22 mouse cellular contexts compared by ENCODE assay signal in the genomic region with DNA sequence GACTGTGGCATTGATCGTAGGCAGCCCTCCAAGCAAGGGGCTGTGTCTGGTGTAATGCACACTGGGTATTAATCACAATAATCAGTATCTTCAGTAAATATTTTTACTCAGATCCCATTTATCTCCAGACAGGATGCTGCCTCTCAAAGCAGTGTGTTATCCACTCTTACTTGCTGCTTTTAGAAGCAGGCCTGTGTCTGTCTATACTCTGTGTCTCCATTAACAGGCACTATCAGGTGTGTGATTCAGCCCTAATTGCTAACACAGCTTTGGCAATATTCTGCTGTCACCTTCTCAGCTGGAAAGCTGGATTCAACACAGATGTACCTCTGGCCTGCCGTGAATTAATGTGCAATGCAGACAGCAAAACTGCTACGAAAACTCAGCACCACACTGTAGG.
DNase-seq lines count a peak whose midpoint lies in the region; ATAC-seq and TF ChIP-seq lines count a peak whose summit lies in the region.
"Had no signal": no experiment of that assay in that cellular context is flagged by ENCODE, and none has a peak within 500 bp of the region (broad histone marks: within the 10 kb centered on the region; RNA-seq: fewer than 3 reads in every experiment).

No protein-coding gene starts in this region.

- no peak overlapping the region for H3K27ac ChIP-seq in heart, embryonic 12.5 days (ENCODE audit: poor library complexity, severe bottlenecking)
- H3K27ac ChIP-seq in hindbrain, postnatal 0 days = no peak overlapping the region
- H3K27ac ChIP-seq in hindbrain, embryonic 10.5 days = no peak overlapping the region
- H3K27ac ChIP-seq in midbrain, postnatal 0 days (ENCODE audit: low read depth, low read length) = no peak overlapping the region
- no peak overlapping the region for H3K27ac ChIP-seq in midbrain, embryonic 13.5 days
- H3K27ac ChIP-seq: forebrain, embryonic 10.5 days; gastrocnemius, adult 2 months; hindbrain, embryonic 15.5 days had no signal

- no peak overlapping the region for H3K4me2 ChIP-seq in heart, embryonic 12.5 days
- H3K4me2 ChIP-seq in hindbrain, postnatal 0 days (ENCODE audit: low read depth, low read length) = no peak overlapping the region
- H3K4me2 ChIP-seq in midbrain, postnatal 0 days (ENCODE audit: low read depth, low read length, poor library complexity, severe bottlenecking) = no peak overlapping the region
- H3K4me2 ChIP-seq in midbrain, embryonic 13.5 days (replicated peaks) = no peak overlapping the region
- H3K4me2 ChIP-seq: hindbrain, embryonic 15.5 days had no signal

- peak; percentile 83 for ATAC-seq in heart, embryonic 12.5 days (ENCODE audit: insufficient number of reproducible peaks, low FRiP score)
- ATAC-seq in hindbrain, postnatal 0 days = no peak
- 0 out of 2 replicates have a peak, but pooled peaks have one; percentile 13 for ATAC-seq in midbrain, postnatal 0 days (ENCODE audit: low FRiP score)
- no peak for ATAC-seq in midbrain, embryonic 13.5 days
- ATAC-seq: activated CD4-positive, CD25-positive, alpha-beta regulatory T cell, adult 4 months; CD4-positive, CD25-positive, alpha-beta regulatory T cell, adult 4 months; forebrain, embryonic 16.5 days; inflammation-experienced regulatory T-cells, adult 6 months; intestine, embryonic 16.5 days had no signal

- no peak overlapping the region for H3K9ac ChIP-seq in heart, embryonic 12.5 days
- H3K9ac ChIP-seq in hindbrain, postnatal 0 days (replicated peaks; ENCODE audit: low read length) = no peak overlapping the region
- H3K9ac ChIP-seq in midbrain, postnatal 0 days (replicated peaks; ENCODE audit: low read length, poor library complexity, severe bottlenecking) = no peak overlapping the region
- no peak overlapping the region for H3K9ac ChIP-seq in midbrain, embryonic 13.5 days (replicated peaks)
- H3K9ac ChIP-seq: hindbrain, embryonic 15.5 days had no signal

- H3K4me1 ChIP-seq in heart, embryonic 12.5 days (replicated peaks) = no peaks in the 10 kb centered on the region
- H3K4me1 ChIP-seq in hindbrain, postnatal 0 days (ENCODE audit: insufficient read depth, low read length) = no peaks in the 10 kb centered on the region
- no peaks in the 10 kb centered on the region for H3K4me1 ChIP-seq in hindbrain, embryonic 10.5 days (replicated peaks)
- no peaks in the 10 kb centered on the region for H3K4me1 ChIP-seq in midbrain, postnatal 0 days (ENCODE audit: insufficient read depth, low read length)
- no peaks in the 10 kb centered on the region for H3K4me1 ChIP-seq in midbrain, embryonic 13.5 days (replicated peaks)
- H3K4me1 ChIP-seq: forebrain, embryonic 10.5 days; hindbrain, embryonic 15.5 days had no signal

- DNase-seq in heart, adult 8-10 months (ENCODE audit: low spot score) = no peak
- DNase-seq in hindbrain, postnatal 0 days (ENCODE audit: low spot score) = peak; percentile 21
- DNase-seq in hindbrain, embryonic 10.5 days (ENCODE audit: low spot score) = no peak
- peak; percentile 10 for DNase-seq in midbrain, postnatal 0 days (ENCODE audit: low spot score)
- DNase-seq: adrenal gland, adult 8-10 months; adrenal gland, postnatal 25 days; cerebellum, adult 18-20 months; cerebellum, adult 9-10 months; cerebellum, postnatal 14 days; gastrocnemius, adult 2 months; gastrocnemius, postnatal 14 days; heart, adult 11 months; kidney, adult 18-20 months had no signal

- TF ChIP-seq CTCF in hindbrain, postnatal 0 days (IDR thresholded peaks at IDR 0.05; ENCODE audit: low read depth) = no peak
- no peak for TF ChIP-seq CTCF in midbrain, postnatal 0 days (IDR thresholded peaks at IDR 0.05)

- no peaks in the 10 kb centered on the region for H3K36me3 ChIP-seq in heart, embryonic 12.5 days
- H3K36me3 ChIP-seq in hindbrain, postnatal 0 days (ENCODE audit: insufficient read depth, low read length) = no peaks in the 10 kb centered on the region
- H3K36me3 ChIP-seq in hindbrain, embryonic 10.5 days = no peaks in the 10 kb centered on the region
- H3K36me3 ChIP-seq in midbrain, postnatal 0 days (ENCODE audit: insufficient read depth, low read length) = no peaks in the 10 kb centered on the region
- H3K36me3 ChIP-seq in midbrain, embryonic 13.5 days = no peaks in the 10 kb centered on the region
- H3K36me3 ChIP-seq: forebrain, embryonic 10.5 days; hindbrain, embryonic 15.5 days had no signal

- peaks cover 6% of the 10 kb centered on the region; the same call in 1 of the 2 replicates for H3K9me3 ChIP-seq in heart, embryonic 12.5 days (replicated peaks)
- H3K9me3 ChIP-seq in hindbrain, postnatal 0 days (ENCODE audit: low read length) = no peaks in the 10 kb centered on the region
- H3K9me3 ChIP-seq in hindbrain, embryonic 10.5 days = 0 out of 2 replicates have a peak, but pooled peaks cover 3% of the 10 kb centered on the region
- H3K9me3 ChIP-seq in midbrain, postnatal 0 days (ENCODE audit: low read length) = no peaks in the 10 kb centered on the region
- H3K9me3 ChIP-seq in midbrain, embryonic 13.5 days = peaks cover 6% of the 10 kb centered on the region; the same call in 1 of the 2 replicates
- H3K9me3 ChIP-seq: forebrain, embryonic 10.5 days; hindbrain, embryonic 15.5 days had no signal

- H3K4me3 ChIP-seq in heart, embryonic 12.5 days = no peak overlapping the region
- H3K4me3 ChIP-seq in hindbrain, postnatal 0 days (ENCODE audit: low read length) = no peak overlapping the region
- H3K4me3 ChIP-seq in hindbrain, embryonic 10.5 days = no peak overlapping the region
- no peak overlapping the region for H3K4me3 ChIP-seq in midbrain, postnatal 0 days (ENCODE audit: low read depth, low read length)
- H3K4me3 ChIP-seq in midbrain, embryonic 13.5 days (replicated peaks) = no peak overlapping the region
- H3K4me3 ChIP-seq: forebrain, embryonic 10.5 days; gastrocnemius, adult 2 months; hindbrain, embryonic 15.5 days had no signal

- WGBS in heart, embryonic 12.5 days = 45% methylated on average over 3 of the region's 3 CpGs
- 69% methylated on average over 3 of the region's 3 CpGs for WGBS in hindbrain, postnatal 0 days
- 90% methylated on average over 3 of the region's 3 CpGs for WGBS in hindbrain, embryonic 10.5 days
- 77% methylated on average over 3 of the region's 3 CpGs for WGBS in midbrain, postnatal 0 days
- 87% methylated on average over 3 of the region's 3 CpGs for WGBS in midbrain, embryonic 13.5 days

- no peaks in the 10 kb centered on the region for H3K27me3 ChIP-seq in heart, embryonic 12.5 days (replicated peaks)
- no peaks in the 10 kb centered on the region for H3K27me3 ChIP-seq in hindbrain, postnatal 0 days (ENCODE audit: insufficient read depth, low read length)
- H3K27me3 ChIP-seq in hindbrain, embryonic 10.5 days (ENCODE audit: insufficient read depth, poor library complexity, severe bottlenecking) = no peaks in the 10 kb centered on the region
- no peaks in the 10 kb centered on the region for H3K27me3 ChIP-seq in midbrain, postnatal 0 days (ENCODE audit: insufficient read depth, low read length)
- no peaks in the 10 kb centered on the region for H3K27me3 ChIP-seq in midbrain, embryonic 13.5 days
- H3K27me3 ChIP-seq: hindbrain, embryonic 15.5 days had no signal

Comparison
In these comparisons a context has a peak if more than half of its experiments do, and no peak if none do; other contexts are left out.
1. ATAC-seq: peak in heart, embryonic 12.5 days (single experiment) and midbrain, postnatal 0 days (single experiment); none in hindbrain, postnatal 0 days (single experiment) and midbrain, embryonic 13.5 days (single experiment).
2. DNase-seq: peak in hindbrain, postnatal 0 days (single experiment) and midbrain, postnatal 0 days (single experiment); none in heart, adult 8-10 months (single experiment) and hindbrain, embryonic 10.5 days (single experiment).